In the genomic region with DNA sequence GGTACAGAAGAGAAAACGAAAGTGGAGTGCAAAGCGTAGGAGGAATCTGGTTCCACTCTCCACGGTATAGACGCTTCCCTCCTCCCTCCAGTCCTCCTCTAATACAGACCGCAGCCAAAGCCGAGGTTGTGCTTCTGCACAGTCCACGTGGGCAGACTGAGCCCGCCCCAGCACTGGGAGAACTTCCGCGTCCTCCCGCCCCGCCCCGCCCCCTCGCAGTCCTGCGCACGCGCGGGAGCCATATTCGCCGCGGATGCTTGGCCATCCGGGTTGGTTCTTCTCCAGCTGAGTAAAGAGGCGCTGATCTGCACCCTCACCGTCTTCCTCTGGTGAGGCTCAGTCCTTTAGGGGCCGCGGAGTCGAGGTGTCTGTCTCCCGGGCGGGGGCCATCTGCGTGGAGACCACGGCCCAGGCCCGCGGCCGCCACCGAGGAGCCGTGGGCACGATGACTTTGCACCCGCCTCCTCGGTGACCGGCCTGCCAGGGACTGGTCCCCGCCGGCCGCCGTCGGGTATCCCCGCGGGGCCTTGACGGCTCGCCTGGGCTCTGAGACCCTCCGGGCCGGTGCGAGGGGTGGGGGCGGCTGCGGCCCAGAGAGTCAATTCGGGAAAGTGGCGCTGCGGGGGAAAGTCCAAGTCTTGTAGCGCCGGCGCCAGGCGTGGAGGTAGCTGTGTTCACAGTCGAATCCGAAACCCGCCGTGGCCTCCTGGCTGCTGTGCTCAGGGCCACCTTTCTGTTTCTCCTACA, we compare ENCODE assay signal across 7 mouse cellular contexts. TPM values are rescaled to one million over a fixed set of nuclear protein-coding genes. Genes with fewer than 3 reads are reported as not detected.
A peak's percentile ranks its signal among the peaks of the same experiment; 100 is the strongest.
DNase-seq lines count a peak whose midpoint lies in the region; ATAC-seq lines count a peak whose summit lies in the region.

Psma4 (plus strand) TSS at position 216 of the 747 bp plus-strand sequence.
AY074887 (minus strand) TSS at position 424 of the 747 bp plus-strand sequence.

- intact Hi-C loops in gastrocnemius, postnatal 36 days (cut with DNase I), result loop anchor here (5.0 kb wide), 1 partner anchor 33 kb away; the partner anchor contains the start of gene Hykk
- intact Hi-C loops in left cerebral cortex, postnatal 25 days (cut with DNase I), result loop anchor here (5.0 kb wide), 1 partner anchor 33 kb away; the partner anchor contains the start of gene Hykk

- under 1% methylated on average over 64 of the region's 65 CpGs for WGBS in intestine, embryonic 15.5 days
- under 1% methylated on average over 65 of the region's 65 CpGs for WGBS in midbrain, embryonic 10.5 days

- peak; percentile 100 for ATAC-seq in intestine, embryonic 15.5 days

- peaks cover 8% of the 10 kb centered on the region for H3K4me1 ChIP-seq in intestine, embryonic 15.5 days (replicated peaks)
- peaks cover 22% of the 10 kb centered on the region for H3K4me1 ChIP-seq in midbrain, embryonic 10.5 days

- H3K27me3 ChIP-seq in intestine, embryonic 15.5 days (replicated peaks), result no peaks in the 10 kb centered on the region
- no peaks in the 10 kb centered on the region for H3K27me3 ChIP-seq in midbrain, embryonic 10.5 days (ENCODE audit: low read depth, poor library complexity, severe bottlenecking)

- H3K36me3 ChIP-seq in intestine, embryonic 15.5 days, result 0 out of 2 replicates have a peak, but pooled peaks cover 6% of the 10 kb centered on the region
- peaks cover 39% of the 10 kb centered on the region for H3K36me3 ChIP-seq in midbrain, embryonic 10.5 days

- peak within 1 kb of the TSS; percentile 88 for H3K9ac ChIP-seq in intestine, embryonic 15.5 days

- peak within 1 kb of the TSS; percentile 89 for H3K4me3 ChIP-seq in intestine, embryonic 15.5 days (replicated peaks)
- H3K4me3 ChIP-seq in midbrain, embryonic 10.5 days, result peak within 1 kb of the TSS; percentile 95

- H3K9me3 ChIP-seq in intestine, embryonic 15.5 days, result no peaks in the 10 kb centered on the region
- no peaks in the 10 kb centered on the region for H3K9me3 ChIP-seq in midbrain, embryonic 10.5 days (replicated peaks)

- H3K27ac ChIP-seq in intestine, embryonic 15.5 days, result peak within 1 kb of the TSS; percentile 94
- peak within 1 kb of the TSS; percentile 93 for H3K27ac ChIP-seq in midbrain, embryonic 10.5 days (replicated peaks)

- DNase-seq in adrenal gland, adult 2 months, result peak; percentile 96
- DNase-seq in embryo, embryonic 11.5 days (ENCODE audit: low read depth, low spot score), result peak; percentile 88
- peak; percentile 88 to 89 for DNase-seq in gastrocnemius, postnatal 36 days
- DNase-seq in left cerebral cortex, postnatal 25 days (ENCODE audit: low spot score in 2 of 2), result peak; percentile 88 to 92
- peak; percentile 96 for DNase-seq in midbrain, embryonic 10.5 days (ENCODE audit: low spot score)
- peak; percentile 97 for DNase-seq in right cerebral cortex, postnatal 4 days

- H3K4me2 ChIP-seq in intestine, embryonic 15.5 days (replicated peaks), result peak within 1 kb of the TSS; percentile 59

RNA-seq across cellular contexts. Expression of gene Psma4, which starts in this region (rescaled TPM):
- 100 to 1,000 TPM; 167 to 183 TPM for total RNA-seq in adrenal gland, adult 2 months (2021)
- 12.8 and 15.1 TPM in 2 replicates for polyA plus RNA-seq in adrenal gland, adult 2 months (2012; rRNA removed)
- 100 to 1,000 TPM; 111 to 117 TPM for total RNA-seq in gastrocnemius, postnatal 36 days (2021)
- polyA plus RNA-seq in intestine, embryonic 15.5 days (2015; fragmentation: Nextera tagmentation; extraction: Ambion mirVana), result 305 TPM in 2 replicates
- 100 to 1,000 TPM; 115 to 122 TPM for total RNA-seq in left cerebral cortex, postnatal 25 days (2021)
- polyA plus RNA-seq in midbrain, embryonic 10.5 days (2016; fragmentation: Nextera tagmentation; extraction: Ambion mirVana), result 314 and 322 TPM in 2 replicates

RNA-seq across cellular contexts. Expression of gene AY074887, which starts in this region (rescaled TPM):
- not detected for total RNA-seq in adrenal gland, adult 2 months (2021)
- polyA plus RNA-seq in adrenal gland, adult 2 months (2012; rRNA removed), result not detected in 2 replicates
- total RNA-seq in gastrocnemius, postnatal 36 days (2021), result not detected
- 0.68 and 1.0 TPM in 2 replicates for polyA plus RNA-seq in intestine, embryonic 15.5 days (2015; fragmentation: Nextera tagmentation; extraction: Ambion mirVana)
- total RNA-seq in left cerebral cortex, postnatal 25 days (2021), result not detected
- polyA plus RNA-seq in midbrain, embryonic 10.5 days (2016; fragmentation: Nextera tagmentation; extraction: Ambion mirVana), result 0.97 and 1.3 TPM in 2 replicates

Comparison
In these comparisons a context has a peak if more than half of its experiments do, and no peak if none do; other contexts are left out.
1. Peak in every context shown above with its lines: DNase-seq, ATAC-seq, H3K4me3 ChIP-seq and H3K27ac ChIP-seq.
2. RNA of gene Psma4 (polyA plus RNA-seq): 314 to 322 TPM in midbrain, embryonic 10.5 days and 305 TPM in intestine, embryonic 15.5 days; 12.8 to 15.1 TPM in adrenal gland, adult 2 months; every median in the first group is over 10 times any median in the second.